Mouse (Mus musculus) kidney, adult 2 months (tissue): ENCODE measurements around the gene Abi3bp.

ENCODE experiments used
- CTCF ChIP-seq: fragments of 200-500 bp; conservative IDR thresholded peaks from 2 replicates; pipeline ENCODE4 v1.5.1; 2011; ENCODE audit warnings: low read depth, mild to moderate bottlenecking, control low read depth, low read length, moderate library complexity, mixed read lengths; ENCODE audit not compliant: insufficient read depth, insufficient read length
- POLR2A ChIP-seq: fragments of 200-500 bp; IDR thresholded peaks from one replicate; pipeline ENCODE4 v1.6.1; 2011; ENCODE audit warnings: low read depth, low read length, control low read depth

- TF ChIP-seq POLR2A (no peak), CTCF (no peak)
These were observed 160.9 kb downstream of the Abi3bp start for GRCm38 (mm10) chr16:56638544-56638943.
